Mouse (Mus musculus) midbrain, postnatal 0 days (tissue): ENCODE data around the gene Fam222b. TPM values are rescaled to one million over a fixed set of nuclear protein-coding genes. Genes with fewer than 3 reads are reported as not detected.
"Not testable (repeated sequence)": the region's sequence is repeated elsewhere in the genome, so short reads cannot be mapped to it uniquely, and the experiment has no call there.

Source experiments
- ATAC-seq: fragments of 200-750 bp; cut with Nextera tagmentation; 2 replicates; pipeline ENCODE4 v1.8.0; 2017; ENCODE audit warnings: moderate number of reproducible peaks, mild to moderate bottlenecking, moderate TSS enrichment, moderate library complexity; ENCODE audit not compliant: low FRiP score
- DNase-seq: peaks from one replicate; pipeline ENCODE4 v3.0.0-alpha.2; 2015; ENCODE audit warnings: low spot score
- H3K27ac ChIP-seq: fragments of 300-500 bp; sonication (generic); 2 replicates; pipeline ENCODE4 v1.5.1; 2014; ENCODE audit warnings: low read depth, mild to moderate bottlenecking, low read length, mixed read lengths
- H3K27me3 ChIP-seq: fragments of 300-500 bp; sonication (generic); 2 replicates; pipeline ENCODE4 v1.6.1; 2014; ENCODE audit warnings: low read length, control low read depth, mixed read lengths; ENCODE audit not compliant: insufficient read depth
- H3K36me3 ChIP-seq: fragments of 300-500 bp; sonication (generic); 2 replicates; pipeline ENCODE4 v1.6.1; 2014; ENCODE audit warnings: low read length, control low read depth, mixed read lengths; ENCODE audit not compliant: insufficient read depth
- H3K4me1 ChIP-seq: fragments of 300-500 bp; sonication (generic); 2 replicates; pipeline ENCODE4 v1.6.1; 2014; ENCODE audit warnings: mild to moderate bottlenecking, control low read depth, antibody characterized with exemption, low read length, mixed read lengths; ENCODE audit not compliant: insufficient read depth
- H3K4me2 ChIP-seq: fragments of 300-500 bp; sonication (generic); 2 replicates; pipeline ENCODE4 v1.6.1; 2014; ENCODE audit warnings: low read depth, mild to moderate bottlenecking, low read length, mixed read lengths; ENCODE audit not compliant: poor library complexity, severe bottlenecking
- H3K4me3 ChIP-seq: fragments of 300-500 bp; sonication (generic); 2 replicates; pipeline ENCODE4 v1.5.1; 2014; ENCODE audit warnings: low read depth, mild to moderate bottlenecking, low read length, moderate library complexity
- H3K9ac ChIP-seq: fragments of 300-500 bp; sonication (generic); replicated peaks from 2 replicates; pipeline ENCODE4 v1.6.1; 2014; ENCODE audit warnings: mild to moderate bottlenecking, low read length, moderate library complexity, mixed read lengths; ENCODE audit not compliant: poor library complexity, severe bottlenecking
- H3K9me3 ChIP-seq: fragments of 300-500 bp; sonication (generic); 2 replicates; pipeline ENCODE4 v1.6.1; 2016; ENCODE audit warnings: low read length, control low read depth
- CTCF ChIP-seq: IDR thresholded peaks from 2 replicates; pipeline ENCODE4 v1.5.1; 2016; ENCODE audit warnings: antibody characterized with exemption, mild to moderate bottlenecking
- WGBS: fragments of 180-500 bp; shearing (Covaris S2); extraction: QIAGEN DNeasy Blood & Tissue Kit; methylation state at CpG from one replicate; pipeline ENCODE4 v1.1.7; 2014; 5-methylcytosine and 5-hydroxymethylcytosine counted together
- polyA plus RNA-seq: library from polyadenylated mRNA; unstranded; fragments of >200 nt; fragmentation: Nextera tagmentation; extraction: Ambion mirVana; gene quantifications from 2 replicates; pipeline ENCODE4 v1.2.1, GENCODE M21; 2015
- total RNA-seq: library from RNA; depleted of rRNA; stranded (reverse); fragments of >200 nt; gene quantifications from 2 replicates; pipeline ENCODE4 v1.2.3, GENCODE M21; 2014

The Fam222b gene
- total and polyA plus RNA-seq, 2 experiments from 2014 or later, result 29.1 to 34.5 TPM

- ATAC-seq, result no peak
- Histone ChIP-seq H3K27me3 (no peaks in the 10 kb centered on the region), H3K4me2 (no peak overlapping the region), H3K9ac (no peak overlapping the region), H3K9me3 (no peaks in the 10 kb centered on the region), H3K4me1 (peaks cover 12% of the 10 kb centered on the region; the same call in 1 of the 2 replicates), H3K27ac (no peak overlapping the region), H3K36me3 (peaks cover 19% of the 10 kb centered on the region), H3K4me3 (no peak overlapping the region)
- DNase-seq, result no peak
- 80% methylated on average over 6 of the region's 6 CpGs for WGBS
- no peak for TF ChIP-seq CTCF
Observed at GRCm38 (mm10) chr11:78180081-78180761, 85.8 kb downstream of the Fam222b start.

GRCm38 (mm10) chr11:78181830-78182357 lies 87.4 kb downstream of the Fam222b start:
- no peak for TF ChIP-seq CTCF
- DNase-seq, result no peak
- no peaks in the 10 kb centered on the region for H3K27me3 ChIP-seq
- H3K27ac ChIP-seq, result no peak overlapping the region
- peak overlapping the region; percentile 82 for H3K4me3 ChIP-seq
- H3K9me3 ChIP-seq, result no peaks in the 10 kb centered on the region
- H3K9ac ChIP-seq, result no peak overlapping the region
- H3K4me1 ChIP-seq, result peaks cover 11% of the 10 kb centered on the region; the same call in 1 of the 2 replicates
- 42% methylated on average over 2 of the region's 2 CpGs for WGBS
- ATAC-seq, result no peak
- H3K4me2 ChIP-seq, result peak overlapping the region; percentile 65
- H3K36me3 ChIP-seq, result peaks cover 19% of the 10 kb centered on the region

- Histone ChIP-seq H3K4me1 (peaks cover 8% of the 10 kb centered on the region; the same call in 1 of the 2 replicates), H3K27ac (peak overlapping the region; percentile 93; the same call in 1 of the 2 replicates), H3K4me3 (peak overlapping the region; percentile 82), H3K4me2 (peak overlapping the region; percentile 65), H3K9me3 (no peaks in the 10 kb centered on the region), H3K27me3 (no peaks in the 10 kb centered on the region), H3K9ac (peak overlapping the region; percentile 94), H3K36me3 (peaks cover 19% of the 10 kb centered on the region)
- DNase-seq (no peak), ATAC-seq (no peak)
- no peak for TF ChIP-seq CTCF
- WGBS, result 11% methylated on average over 7 of the region's 7 CpGs
Observed at GRCm38 (mm10) chr11:78182450-78182849, 88.0 kb downstream of the Fam222b start.

GRCm38 (mm10) chr11:78182961-78183844 lies 88.7 kb downstream of the Fam222b start, which contains the start of gene Rpl23a:
Rpl23a (minus strand) TSS chr11:78183584.
- H3K4me1 ChIP-seq, result peaks cover 5% of the 10 kb centered on the region; the same call in 1 of the 2 replicates
- H3K27me3 ChIP-seq, result no peaks in the 10 kb centered on the region
- H3K4me2 ChIP-seq, result peak within 1 kb of the TSS; percentile 65
- H3K36me3 ChIP-seq, result peaks cover 19% of the 10 kb centered on the region
- under 1% methylated on average over 38 of the region's 38 CpGs for WGBS
- peak within 1 kb of the TSS; percentile 94 for H3K9ac ChIP-seq
- peak within 1 kb of the TSS; percentile 93 for H3K27ac ChIP-seq
- peak; percentile 66 for TF ChIP-seq CTCF
- peak; percentile 92 for ATAC-seq
- peak; percentile 99 for DNase-seq
- H3K4me3 ChIP-seq, result peak within 1 kb of the TSS; percentile 82
- H3K9me3 ChIP-seq, result no peaks in the 10 kb centered on the region

GRCm38 (mm10) chr11:78183884-78184514 lies 89.5 kb downstream of the Fam222b start:
- ATAC-seq, result no peak
- Histone ChIP-seq H3K4me2 (peak overlapping the region; percentile 35), H3K9me3 (no peaks in the 10 kb centered on the region), H3K27ac (no peak overlapping the region; the same call in 1 of the 2 replicates), H3K4me1 (peaks cover 2% of the 10 kb centered on the region; the same call in 1 of the 2 replicates), H3K9ac (no peak overlapping the region), H3K27me3 (no peaks in the 10 kb centered on the region), H3K4me3 (peak overlapping the region; percentile 82; the same call in 1 of the 2 replicates), H3K36me3 (peaks cover 19% of the 10 kb centered on the region)
- DNase-seq, result no peak
- TF ChIP-seq CTCF, result no peak
- 57% methylated on average over 10 of the region's 10 CpGs for WGBS

GRCm38 (mm10) chr11:78184702-78185101 lies 90.2 kb downstream of the Fam222b start:
- not testable (repeated sequence) for DNase-seq, H3K4me2 ChIP-seq, ATAC-seq, H3K4me3 ChIP-seq, H3K9me3 ChIP-seq, H3K4me1 ChIP-seq, H3K27ac ChIP-seq, H3K9ac ChIP-seq, H3K27me3 ChIP-seq
- WGBS, result 93% methylated on average over 6 of the region's 6 CpGs
- peaks cover 16% of the 10 kb centered on the region for H3K36me3 ChIP-seq
